Mouse (Mus musculus): Measurements from ENCODE around the gene Spata20. TPM values are rescaled to one million over a fixed set of nuclear protein-coding genes. Genes with fewer than 3 reads are reported as not detected.
A peak's percentile ranks its signal among the peaks of the same experiment; 100 is the strongest.

Gene Spata20
- polyA plus RNA-seq, 1 experiment from 2014 or later: 0.47 TPM

- H3K27ac ChIP-seq (replicated peaks): peak overlapping the region; percentile 49
- 48% methylated on average over 5 of the region's 9 CpGs for WGBS
- no peaks in the 10 kb centered on the region for H3K36me3 ChIP-seq
- no peak for ATAC-seq (ENCODE audit: extremely low read depth, insufficient number of reproducible peaks, low FRiP score, low TSS enrichment)
- H3K27me3 ChIP-seq (replicated peaks): peaks cover 37% of the 10 kb centered on the region
- no peak overlapping the region for H3K4me3 ChIP-seq
- peaks cover 77% of the 10 kb centered on the region for H3K4me1 ChIP-seq
- peak overlapping the region; percentile 17 for H3K4me2 ChIP-seq
- no peak overlapping the region; the same call in 1 of the 2 replicates for H3K9ac ChIP-seq
- H3K9me3 ChIP-seq: no peaks in the 10 kb centered on the region
Measured at GRCm38 (mm10) chr11:94469136-94470064, 16.6 kb downstream of the Spata20 start.

GRCm38 (mm10) chr11:94468582-94469064 lies 17.4 kb downstream of the Spata20 start:
- ATAC-seq (ENCODE audit: extremely low read depth, insufficient number of reproducible peaks, low FRiP score, low TSS enrichment): no peak
- H3K27ac ChIP-seq (replicated peaks): peak overlapping the region; percentile 49
- no peak overlapping the region for H3K9ac ChIP-seq
- peaks cover 30% of the 10 kb centered on the region for H3K27me3 ChIP-seq (replicated peaks)
- no peak overlapping the region for H3K4me3 ChIP-seq
- WGBS: 33% methylated on average over 4 of the region's 4 CpGs
- no peaks in the 10 kb centered on the region for H3K9me3 ChIP-seq
- H3K36me3 ChIP-seq: no peaks in the 10 kb centered on the region
- H3K4me1 ChIP-seq: peaks cover 73% of the 10 kb centered on the region
- H3K4me2 ChIP-seq: 0 out of 2 replicates have a peak overlapping the region, but pooled peaks have one; percentile 17

DNA sequence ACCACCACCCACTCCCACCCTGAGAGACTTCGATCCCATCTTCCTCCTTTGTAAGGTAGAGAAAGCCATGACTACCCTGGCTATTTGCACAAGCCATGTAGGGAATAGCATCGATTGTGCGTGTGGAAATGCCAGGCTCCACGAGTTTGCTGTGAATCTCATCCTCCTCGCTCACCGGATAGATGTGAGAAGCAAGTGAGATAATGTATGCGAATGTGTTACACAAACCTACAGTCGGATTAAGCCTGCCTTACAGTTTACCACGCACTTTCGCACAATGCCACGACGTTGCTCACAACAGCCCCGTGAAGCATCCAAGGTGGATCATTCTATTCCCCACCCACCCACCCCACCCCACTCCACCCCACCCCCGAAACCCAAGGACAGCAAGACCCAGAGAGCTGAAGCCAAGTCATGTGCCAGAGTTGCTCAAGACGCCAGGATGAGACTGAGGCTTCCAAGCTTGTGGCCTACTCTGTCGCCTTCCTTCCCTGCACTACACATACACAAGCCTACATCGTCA lies 19.6 kb downstream of the Spata20 start:
- WGBS: 85% methylated on average over 17 of the region's 17 CpGs
- Histone ChIP-seq H3K36me3 (peaks cover 4% of the 10 kb centered on the region; the same call in 1 of the 2 replicates), H3K27ac (replicated peaks) (no peak overlapping the region), H3K9me3 (no peaks in the 10 kb centered on the region), H3K4me2 (no peak overlapping the region), H3K27me3 (replicated peaks) (peaks cover 7% of the 10 kb centered on the region), H3K4me1 (peaks cover 51% of the 10 kb centered on the region), H3K4me3 (no peak overlapping the region), H3K9ac (no peak overlapping the region)
- no peak for ATAC-seq (ENCODE audit: extremely low read depth, insufficient number of reproducible peaks, low FRiP score, low TSS enrichment)

- Histone ChIP-seq H3K27me3 (replicated peaks) (peaks cover 4% of the 10 kb centered on the region), H3K36me3 (peaks cover 8% of the 10 kb centered on the region), H3K4me3 (no peak overlapping the region), H3K9me3 (no peaks in the 10 kb centered on the region), H3K4me2 (no peak overlapping the region), H3K27ac (replicated peaks) (no peak overlapping the region), H3K4me1 (peaks cover 33% of the 10 kb centered on the region), H3K9ac (no peak overlapping the region)
- WGBS: 70% methylated on average over 2 of the region's 2 CpGs
- no peak for ATAC-seq (ENCODE audit: extremely low read depth, insufficient number of reproducible peaks, low FRiP score, low TSS enrichment)
Measured at GRCm38 (mm10) chr11:94464170-94464569, 21.8 kb downstream of the Spata20 start.

- Histone ChIP-seq H3K27me3 (replicated peaks) (peaks cover 17% of the 10 kb centered on the region), H3K9ac (no peak overlapping the region), H3K4me3 (no peak overlapping the region), H3K36me3 (peaks cover 9% of the 10 kb centered on the region), H3K4me1 (peaks cover 15% of the 10 kb centered on the region), H3K9me3 (no peaks in the 10 kb centered on the region), H3K4me2 (no peak overlapping the region), H3K27ac (replicated peaks) (no peak overlapping the region)
- ATAC-seq (ENCODE audit: extremely low read depth, insufficient number of reproducible peaks, low FRiP score, low TSS enrichment): no peak
- 87% methylated on average over 11 of the region's 11 CpGs for WGBS
Measured at GRCm38 (mm10) chr11:94461856-94462255, 24.1 kb downstream of the Spata20 start.

DNA sequence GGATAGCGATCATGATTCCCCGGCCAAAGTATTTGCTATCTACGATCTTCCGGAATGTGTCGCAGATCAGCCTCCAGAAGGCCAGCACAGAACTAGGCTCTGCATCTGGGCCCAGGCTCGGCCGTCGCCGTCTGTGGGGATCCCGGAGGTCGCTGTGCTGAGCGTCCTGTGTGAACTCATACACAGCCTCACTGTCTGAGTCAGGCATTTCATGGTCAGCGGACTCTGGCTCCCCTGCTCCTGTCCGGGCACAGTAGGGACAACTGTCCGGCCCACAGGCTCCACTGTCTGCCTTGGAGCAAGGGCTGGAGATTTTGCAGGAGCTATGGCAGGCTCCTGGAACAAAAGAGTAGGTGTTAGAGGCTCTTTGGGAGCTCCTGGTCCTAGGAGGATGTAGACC lies 29.0 kb downstream of the Spata20 start:
- Histone ChIP-seq H3K9me3 (no peaks in the 10 kb centered on the region), H3K27me3 (replicated peaks) (peaks cover 37% of the 10 kb centered on the region), H3K27ac (replicated peaks) (no peak overlapping the region), H3K4me2 (no peak overlapping the region), H3K4me3 (no peak overlapping the region), H3K36me3 (peaks cover 6% of the 10 kb centered on the region), H3K9ac (no peak overlapping the region), H3K4me1 (peaks cover 28% of the 10 kb centered on the region)
- ATAC-seq (ENCODE audit: extremely low read depth, insufficient number of reproducible peaks, low FRiP score, low TSS enrichment): no peak
- WGBS: 78% methylated on average over 15 of the region's 15 CpGs

DNA sequence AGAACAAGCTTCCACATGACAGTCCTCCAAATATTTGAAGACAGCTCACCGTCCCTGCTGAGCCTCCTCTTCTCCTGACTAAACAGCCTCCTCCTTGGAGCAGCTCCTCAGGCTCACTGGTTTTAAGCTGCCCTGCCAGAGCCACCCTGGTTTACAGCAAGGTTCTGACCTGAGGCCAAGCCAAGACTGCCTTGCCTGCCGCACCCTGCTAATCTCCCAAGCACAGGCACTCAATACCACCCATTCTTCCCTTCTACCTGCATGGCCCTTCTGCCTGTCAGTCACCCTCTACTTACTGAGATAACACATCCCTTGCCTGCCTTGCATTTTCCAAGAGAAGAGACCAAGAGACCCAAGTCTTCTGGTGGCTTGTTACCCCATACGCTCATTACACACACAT lies 29.6 kb downstream of the Spata20 start:
- no peak for ATAC-seq (ENCODE audit: extremely low read depth, insufficient number of reproducible peaks, low FRiP score, low TSS enrichment)
- Histone ChIP-seq H3K4me3 (no peak overlapping the region), H3K27ac (replicated peaks) (no peak overlapping the region), H3K9me3 (no peaks in the 10 kb centered on the region), H3K4me2 (peak overlapping the region; percentile 27; the same call in 1 of the 2 replicates), H3K27me3 (replicated peaks) (peaks cover 37% of the 10 kb centered on the region), H3K36me3 (peaks cover 4% of the 10 kb centered on the region; the same call in 1 of the 2 replicates), H3K4me1 (peaks cover 35% of the 10 kb centered on the region), H3K9ac (no peak overlapping the region)
- WGBS: 60% methylated on average over 3 of the region's 3 CpGs

GRCm38 (mm10) chr11:94455161-94455820 lies 30.7 kb downstream of the Spata20 start:
- Histone ChIP-seq H3K4me2 (peak overlapping the region; percentile 27; the same call in 1 of the 2 replicates), H3K27ac (replicated peaks) (no peak overlapping the region), H3K9ac (no peak overlapping the region), H3K36me3 (peaks cover 4% of the 10 kb centered on the region; the same call in 1 of the 2 replicates), H3K4me3 (no peak overlapping the region), H3K9me3 (no peaks in the 10 kb centered on the region), H3K27me3 (replicated peaks) (peaks cover 37% of the 10 kb centered on the region), H3K4me1 (peaks cover 45% of the 10 kb centered on the region)
- WGBS: 71% methylated on average over 10 of the region's 10 CpGs
- no peak for ATAC-seq (ENCODE audit: extremely low read depth, insufficient number of reproducible peaks, low FRiP score, low TSS enrichment)

DNA sequence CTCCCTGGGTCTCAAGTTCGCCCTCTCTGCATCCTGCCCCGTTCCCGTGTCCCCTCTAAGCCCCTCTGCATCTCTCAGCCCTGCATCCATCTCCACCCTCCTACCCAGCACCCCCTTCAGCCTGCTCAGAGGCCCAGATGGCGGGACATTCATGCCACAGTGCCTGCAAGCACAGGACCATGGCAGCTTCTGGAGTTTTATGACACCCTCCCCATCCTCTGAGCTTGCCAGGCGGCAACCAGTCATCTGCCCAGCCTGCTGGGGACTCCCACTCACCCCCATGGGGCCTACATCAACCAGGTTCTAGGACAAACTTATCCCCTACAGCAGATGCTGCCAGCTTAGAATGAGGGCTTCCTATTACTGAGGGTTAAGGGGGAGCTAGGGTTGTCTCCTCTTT lies 31.2 kb downstream of the Spata20 start:
- 74% methylated on average over 5 of the region's 5 CpGs for WGBS
- peaks cover 50% of the 10 kb centered on the region for H3K4me1 ChIP-seq
- ATAC-seq (ENCODE audit: extremely low read depth, insufficient number of reproducible peaks, low FRiP score, low TSS enrichment): no peak

GRCm38 (mm10) chr11:94451091-94451773 lies 34.7 kb downstream of the Spata20 start:
- peak; percentile 70; the same call in 1 of the 2 replicates for ATAC-seq (ENCODE audit: extremely low read depth, insufficient number of reproducible peaks, low FRiP score, low TSS enrichment)
- Histone ChIP-seq H3K27me3 (replicated peaks) (peaks cover 31% of the 10 kb centered on the region), H3K4me3 (no peak overlapping the region), H3K4me2 (peak overlapping the region; percentile 37), H3K9ac (peak overlapping the region; percentile 62; the same call in 1 of the 2 replicates), H3K36me3 (no peaks in the 10 kb centered on the region), H3K9me3 (no peaks in the 10 kb centered on the region), H3K4me1 (peaks cover 65% of the 10 kb centered on the region), H3K27ac (replicated peaks) (peak overlapping the region; percentile 93)
- WGBS: 13% methylated on average over 12 of the region's 12 CpGs

More for the DNA sequence above, 31.2 kb downstream of the Spata20 start:
- H3K9me3 ChIP-seq: no peaks in the 10 kb centered on the region
- peaks cover 4% of the 10 kb centered on the region; the same call in 1 of the 2 replicates for H3K36me3 ChIP-seq
- no peak overlapping the region for H3K4me3 ChIP-seq
- peak overlapping the region; percentile 27; the same call in 1 of the 2 replicates for H3K4me2 ChIP-seq
- peaks cover 37% of the 10 kb centered on the region for H3K27me3 ChIP-seq (replicated peaks)
- H3K9ac ChIP-seq: no peak overlapping the region
- H3K27ac ChIP-seq (replicated peaks): no peak overlapping the region

Data from heart, embryonic 13.5 days (tissue).